Mouse (Mus musculus) spleen, postnatal 10 days (tissue): ENCODE data around the gene Nuf2.
"Not testable (repeated sequence)": the region's sequence is repeated elsewhere in the genome, so short reads cannot be mapped to it uniquely, and the experiment has no call there.

Experiments used
- DNase-seq, 2 experiments: peaks; one replicate each; pipeline ENCODE4 v3.0.0; 2021 to 2022; ENCODE audit warnings: low spot score in 2 of 2

Nuf2 gene

DNA sequence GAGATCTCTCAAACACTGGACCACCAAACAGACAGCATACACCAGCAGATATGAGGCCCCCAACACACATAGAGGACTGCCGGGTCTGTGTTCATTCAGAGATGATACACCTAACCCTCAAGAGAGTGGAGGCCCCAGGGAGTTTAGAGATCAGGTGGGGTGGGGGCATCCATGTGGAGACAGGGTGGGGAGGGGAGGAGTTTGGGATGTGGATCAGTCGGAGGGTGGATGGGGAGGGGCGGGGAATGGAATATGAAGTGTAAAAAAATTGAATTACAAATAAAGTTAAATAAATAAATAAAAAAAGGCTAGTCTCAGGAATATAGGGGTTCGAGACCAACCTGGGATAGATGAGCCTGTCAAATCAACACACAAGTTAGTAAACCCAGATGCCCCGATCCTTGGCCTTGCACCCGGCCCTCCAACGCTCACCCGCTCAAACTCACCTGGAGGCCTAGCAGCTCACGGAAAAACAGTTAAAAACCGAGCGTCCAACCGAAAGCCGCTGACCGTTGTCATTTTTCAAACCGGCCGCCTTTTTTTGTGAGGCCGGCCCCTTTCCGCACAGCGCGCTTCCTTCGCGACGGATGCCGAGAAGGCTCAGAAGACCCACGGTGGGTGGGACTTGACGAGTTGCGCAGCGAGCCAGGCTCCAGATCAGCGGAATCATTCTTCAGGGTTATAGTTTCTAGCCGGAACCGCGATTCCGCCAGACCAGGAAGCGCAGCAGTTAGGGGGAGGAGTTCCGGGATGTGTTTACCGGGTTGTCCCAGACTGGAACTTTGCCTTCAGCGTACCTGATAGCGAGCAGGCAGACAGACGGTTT, at the start of gene Nuf2:
TSS of gene Nuf2 (minus strand) at position 589 of the 826 bp plus-strand sequence.
- DNase-seq = peak; percentile 96 to 98

GRCm38 (mm10) chr1:169579572-169579971, 48.3 kb upstream of the Nuf2 start:
- DNase-seq = no peak

GRCm38 (mm10) chr1:169574136-169574535, 42.9 kb upstream of the Nuf2 start:
- no peak for DNase-seq

DNA sequence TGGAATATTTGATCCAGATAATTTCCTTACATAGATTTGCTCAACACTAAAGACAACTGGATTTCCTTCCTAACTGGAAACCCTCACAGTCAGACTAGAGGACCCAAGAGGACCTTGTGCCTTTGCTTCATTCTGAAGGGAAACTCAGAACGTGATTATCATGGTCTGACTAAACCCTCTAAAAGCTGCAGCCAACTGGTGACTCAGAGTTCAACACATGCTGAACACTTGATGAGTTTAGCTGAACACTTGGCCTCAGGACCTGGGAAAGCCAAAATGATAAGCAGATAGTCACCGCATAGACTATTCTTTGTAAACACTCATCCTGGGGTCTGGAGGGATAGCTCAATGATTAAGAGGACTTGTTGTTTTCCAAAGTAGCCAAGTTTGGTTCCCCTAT, 24.4 kb upstream of the Nuf2 start:
- DNase-seq = no peak

DNA sequence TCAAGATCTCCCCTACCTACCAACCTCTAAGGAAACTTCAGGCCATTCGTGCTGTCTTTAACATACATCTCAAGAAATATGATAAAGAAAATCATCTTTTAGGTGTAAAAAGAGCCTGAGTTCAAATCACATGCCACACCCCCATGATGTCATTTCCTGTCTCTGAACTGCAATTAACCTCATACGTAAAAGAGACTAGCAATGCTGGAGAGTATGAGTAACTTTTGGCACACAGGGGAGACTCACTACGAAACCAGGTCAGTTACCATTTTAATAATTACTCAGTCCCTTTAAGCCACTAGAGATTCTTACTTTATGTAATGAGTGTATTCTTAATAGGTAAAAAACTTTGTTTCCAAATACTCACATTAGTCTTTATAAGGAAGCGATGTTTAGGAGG, 23.8 kb upstream of the Nuf2 start:
- no peak for DNase-seq

DNA sequence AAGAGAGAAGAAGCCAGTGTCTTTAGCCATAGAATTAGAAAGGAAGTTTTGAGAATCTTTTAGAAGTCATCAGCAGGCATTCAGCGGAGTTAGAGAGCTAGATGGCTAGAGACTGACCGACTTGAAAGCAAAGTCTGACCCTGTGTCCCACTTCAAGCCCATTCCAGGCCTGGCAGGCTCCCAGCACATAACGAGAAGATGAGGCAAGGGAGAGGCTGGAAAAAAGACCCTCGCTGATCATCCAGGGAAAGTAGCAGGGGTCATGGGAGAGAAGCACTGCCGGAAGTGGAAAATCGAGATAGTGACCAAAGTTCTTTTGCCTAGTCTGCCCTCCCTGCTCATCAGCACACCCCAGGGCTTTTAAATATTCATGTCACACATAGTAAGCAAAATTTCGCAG, 22.2 kb upstream of the Nuf2 start:
- DNase-seq = no peak

DNA sequence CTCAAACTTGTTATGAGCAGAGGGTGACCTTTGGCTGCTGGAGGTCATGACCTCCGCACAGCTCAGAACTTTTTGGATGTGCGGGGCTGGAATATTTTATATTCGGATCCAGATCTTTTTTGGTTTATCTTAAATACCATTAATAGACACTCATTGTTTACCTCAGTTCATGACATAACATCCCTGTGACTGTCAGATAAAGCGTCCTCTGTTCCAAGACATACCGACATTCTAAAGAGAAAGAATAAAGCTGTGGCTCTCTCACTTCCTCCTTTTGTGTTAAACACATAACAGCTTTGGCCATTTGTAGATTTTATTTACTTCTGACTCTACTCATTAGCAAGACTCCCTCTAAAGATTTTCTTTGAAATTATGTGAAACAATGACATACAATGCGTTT, 9.2 kb upstream of the Nuf2 start:
- DNase-seq = no peak

DNA sequence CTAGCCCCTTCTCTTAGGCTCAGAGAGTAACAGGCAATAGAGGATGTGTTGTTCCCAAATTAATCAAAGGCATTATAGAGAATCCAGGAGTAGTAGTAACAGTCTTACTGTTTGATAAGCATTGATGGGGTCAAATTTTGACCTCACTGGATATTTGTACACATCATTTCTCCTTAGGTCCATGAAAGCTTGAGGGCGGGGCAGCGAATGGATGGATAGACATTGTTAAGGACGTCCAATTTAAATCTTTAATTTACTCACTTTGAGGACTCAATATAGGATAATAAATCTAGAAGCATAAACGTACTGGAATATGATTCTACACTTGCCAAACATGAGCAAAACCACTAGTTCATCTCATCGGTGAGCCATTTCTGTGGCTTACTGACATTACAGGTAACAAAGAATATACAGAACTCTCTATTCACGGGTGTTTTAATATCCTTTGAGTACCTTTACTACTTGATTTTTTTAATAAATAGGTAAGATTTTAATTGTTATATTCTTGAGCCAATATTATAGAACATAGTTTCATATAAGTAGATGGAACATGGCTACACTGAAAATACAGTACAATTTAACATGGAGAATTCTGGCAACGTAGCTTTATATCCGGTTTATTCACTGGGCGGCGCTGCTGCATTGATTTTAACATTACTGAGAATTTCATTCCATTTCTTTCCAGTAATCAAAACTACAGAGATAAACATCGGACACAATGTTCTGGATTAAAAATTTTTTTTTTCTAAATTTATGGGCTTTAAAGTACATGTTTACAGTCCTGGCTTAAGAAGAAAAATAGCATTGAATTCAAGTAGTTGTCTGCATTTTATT, 655 bp upstream of the Nuf2 start:
- peak; percentile 28 to 78 for DNase-seq

DNA sequence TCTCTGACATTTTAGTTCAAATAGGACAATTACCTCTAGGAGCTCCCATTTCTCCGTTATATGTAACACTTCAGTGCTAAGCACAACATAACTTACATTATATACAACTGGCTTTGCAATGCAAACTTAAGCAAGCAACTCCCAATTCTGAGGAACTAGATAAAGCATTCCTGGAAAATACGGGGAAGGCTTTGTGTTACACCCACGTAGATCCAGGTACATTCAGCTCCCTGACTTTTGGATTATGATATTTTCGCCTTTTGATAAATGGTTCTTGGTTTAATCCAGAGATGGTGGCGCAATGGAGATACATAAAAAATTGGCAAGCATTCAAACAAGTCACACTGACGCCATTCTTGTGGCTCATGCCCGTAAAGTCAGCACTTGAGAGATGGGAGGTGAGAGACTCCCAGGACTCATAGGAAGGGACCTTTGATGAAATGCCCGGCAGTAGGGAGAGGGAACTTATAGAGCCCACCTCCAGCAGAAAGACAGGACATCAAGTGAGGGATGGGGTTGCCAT, 1.2 kb downstream of the Nuf2 start:
- peak in 1 of 2 experiments; percentile 24 for DNase-seq

DNA sequence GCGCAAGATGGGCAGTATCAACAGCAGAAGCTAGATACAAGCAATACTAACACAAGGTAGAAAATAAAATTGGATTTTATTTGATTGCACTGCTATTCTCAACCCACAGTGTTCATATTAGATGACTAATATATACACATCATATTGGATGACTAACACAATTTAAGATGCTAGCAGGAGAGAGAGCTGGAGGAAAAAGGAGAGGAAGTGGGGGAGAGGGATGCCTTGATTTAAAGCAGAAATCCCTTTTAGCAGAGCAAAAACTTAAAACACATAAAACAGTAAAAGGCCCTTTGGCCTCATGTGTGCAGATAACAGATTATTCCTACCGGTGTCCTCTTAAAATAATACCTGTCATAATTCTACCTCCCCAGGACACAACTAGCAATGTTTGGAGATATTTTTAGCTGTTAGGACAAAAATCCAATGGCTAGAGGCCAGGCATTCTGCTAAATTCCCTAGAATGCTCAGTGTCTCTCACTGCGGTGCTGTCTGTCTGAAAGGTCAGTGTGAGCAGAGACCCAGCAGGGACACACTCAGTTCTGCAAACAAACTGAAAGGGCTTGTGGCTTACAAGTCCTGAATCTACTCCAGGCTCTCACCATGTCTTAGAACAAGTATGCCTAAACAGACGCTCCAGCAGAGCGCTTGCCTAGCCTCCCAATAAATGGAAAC, 5.1 kb downstream of the Nuf2 start:
- no peak for DNase-seq

DNA sequence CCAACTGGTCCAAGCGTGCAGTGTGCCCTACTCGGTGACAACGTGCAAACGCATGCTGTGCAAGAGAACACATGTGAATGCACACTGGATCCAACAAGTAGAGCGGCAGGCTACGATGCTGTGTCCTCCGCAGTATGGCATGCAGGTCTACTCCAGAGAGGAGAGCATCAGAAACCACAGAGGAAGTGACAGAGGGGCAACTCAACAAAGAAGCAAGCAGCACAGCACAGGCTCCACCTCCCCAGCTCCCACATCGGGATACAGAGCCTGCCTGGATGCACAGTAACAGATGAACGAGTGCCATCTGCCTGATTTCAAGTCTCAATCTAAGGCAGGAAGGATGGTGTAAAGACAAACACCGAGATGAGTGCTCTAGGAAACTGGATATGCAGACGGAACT, 11.9 kb downstream of the Nuf2 start:
- no peak for DNase-seq

GRCm38 (mm10) chr1:169517899-169518517, 13.3 kb downstream of the Nuf2 start:
- not testable (repeated sequence) for DNase-seq

- DNase-seq = no peak
These were observed 13.8 kb downstream of the Nuf2 start for GRCm38 (mm10) chr1:169517376-169517892.

DNA sequence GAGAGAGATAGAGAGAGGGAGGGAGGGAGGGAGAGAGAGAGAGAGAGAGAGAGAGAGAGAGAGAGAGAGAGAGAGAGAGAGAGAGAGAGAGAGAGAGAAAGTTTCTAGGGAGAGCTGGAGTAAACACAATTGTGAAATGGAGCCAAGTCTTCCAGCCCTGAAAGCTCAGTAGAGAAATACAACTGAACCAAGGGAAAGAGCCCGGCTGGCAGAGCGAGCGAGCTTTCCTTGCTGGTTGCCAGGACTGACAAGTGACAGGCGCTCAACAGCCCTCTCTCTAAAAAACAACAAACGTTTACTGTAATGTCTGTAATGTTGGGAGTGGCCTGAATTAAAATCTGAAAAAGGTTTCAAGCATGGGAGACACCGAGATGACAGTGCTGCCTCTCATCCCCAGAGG, 24.9 kb downstream of the Nuf2 start:
- no peak for DNase-seq

DNA sequence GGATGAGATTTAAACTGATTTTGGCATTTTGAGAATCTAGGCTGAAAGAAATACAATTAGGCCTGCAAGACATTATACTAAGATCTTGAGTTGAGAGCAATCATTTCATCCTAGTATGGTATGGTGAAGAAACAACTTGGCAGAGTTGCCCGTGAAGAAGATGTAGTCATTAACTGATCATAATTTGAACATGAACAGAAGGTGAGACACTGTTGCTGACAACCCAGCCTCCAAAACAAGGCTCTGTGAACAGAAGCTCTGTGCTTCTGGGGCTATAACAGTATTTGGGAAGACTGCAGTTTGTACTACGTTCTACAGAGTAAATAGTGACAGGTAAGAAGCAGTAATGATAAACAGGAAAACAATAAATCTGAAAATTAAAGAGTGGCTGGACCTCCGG, 28.4 kb downstream of the Nuf2 start:
- DNase-seq = no peak

- DNase-seq = peak in 1 of 2 experiments; percentile 26
These were observed 35.6 kb downstream of the Nuf2 start for GRCm38 (mm10) chr1:169495621-169496020.

GRCm38 (mm10) chr1:169491561-169491960, 39.7 kb downstream of the Nuf2 start:
- no peak for DNase-seq

- DNase-seq = no peak
These were observed 45.8 kb downstream of the Nuf2 start for GRCm38 (mm10) chr1:169485408-169485885.

- no peak for DNase-seq
These were observed 46.7 kb downstream of the Nuf2 start for GRCm38 (mm10) chr1:169484565-169484964.

GRCm38 (mm10) chr1:169482596-169483335, 48.5 kb downstream of the Nuf2 start:
- DNase-seq = no peak
